Mouse (Mus musculus): ENCODE measurements around the gene Ppp2r3d.

DNA sequence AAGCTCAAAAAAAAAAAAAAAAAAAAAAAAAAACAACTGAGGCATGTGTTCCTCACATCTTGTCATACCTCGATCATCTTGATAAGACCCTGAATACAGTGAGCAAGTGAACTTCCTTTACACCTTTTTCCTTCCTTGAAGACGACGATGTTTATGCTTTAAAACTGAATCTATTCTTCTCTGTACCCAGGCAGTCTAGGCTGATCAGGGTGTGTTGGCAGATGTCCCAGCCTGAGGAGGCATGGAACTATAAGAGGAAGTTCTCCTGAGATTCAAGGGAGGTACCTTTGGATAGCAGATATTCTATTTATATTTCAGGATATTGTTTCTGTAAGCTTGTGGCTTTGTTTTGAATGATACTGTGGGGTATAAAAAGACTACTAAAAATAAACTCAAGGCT lies 1.4 kb upstream of the Ppp2r3d start:
- no peak for TF ChIP-seq CTCF (IDR thresholded peaks at IDR 0.05; ENCODE audit: low read depth)
- peak; percentile 44; the same call in 1 of the 2 replicates for TF ChIP-seq EP300 (IDR thresholded peaks at IDR 0.05; ENCODE audit: low read depth)

Data from heart, postnatal 0 days (tissue).